Mouse (Mus musculus) large intestine, adult 2 months (tissue): ENCODE results near the gene Stac. TPM values are rescaled to one million over a fixed set of nuclear protein-coding genes. Genes with fewer than 3 reads are reported as not detected.

Source experiments
- DNase-seq: peaks from one replicate; pipeline ENCODE4 v3.0.0-alpha.2; 2012; ENCODE audit warnings: low read depth, low spot score
- WGBS: fragments of 180-500 bp; shearing (Covaris S2); methylation state at CpG from one replicate; pipeline ENCODE4 v1.1.7; 2018; 5-methylcytosine and 5-hydroxymethylcytosine counted together
- polyA plus RNA-seq: library from polyadenylated mRNA; depleted of rRNA; stranded (reverse); fragments of >200 nt; gene quantifications from 2 replicates; pipeline ENCODE4 v1.2.3, GENCODE M21; 2012

Stac gene
- polyA plus RNA-seq, 1 experiment: 0.38 TPM

DNA sequence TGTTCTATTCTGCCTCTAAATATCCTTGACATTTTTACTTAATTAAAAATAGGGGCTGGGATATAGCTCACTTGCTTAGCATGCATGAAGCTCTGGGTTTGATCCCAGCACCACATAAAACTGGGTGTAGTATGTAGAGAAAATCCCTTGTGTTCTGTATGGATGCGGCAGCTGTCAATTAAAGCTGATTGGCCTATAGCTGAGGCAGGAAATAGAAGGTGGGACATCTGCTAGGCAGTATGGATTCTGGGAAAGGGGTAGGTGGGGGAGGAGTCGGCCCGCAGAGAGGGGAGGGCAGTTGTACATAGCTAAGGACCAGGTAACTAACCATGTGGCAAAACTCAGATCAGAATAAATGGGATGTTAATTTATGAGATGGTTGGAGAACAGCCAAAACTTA is 166.3 kb downstream of the Stac start:
- DNase-seq: no peak
- whole genome bisulfite sequencing: 94% methylated on average over 3 of the region's 3 CpGs

- DNase-seq: no peak
- 91% methylated on average over 11 of the region's 11 CpGs for WGBS
Observed at GRCm38 (mm10) chr9:111523111-111523510, 167.0 kb downstream of the Stac start.

- 92% methylated on average over 7 of the region's 7 CpGs for WGBS
- no peak for DNase-seq
Observed at GRCm38 (mm10) chr9:111522226-111522625, 167.9 kb downstream of the Stac start.

DNA sequence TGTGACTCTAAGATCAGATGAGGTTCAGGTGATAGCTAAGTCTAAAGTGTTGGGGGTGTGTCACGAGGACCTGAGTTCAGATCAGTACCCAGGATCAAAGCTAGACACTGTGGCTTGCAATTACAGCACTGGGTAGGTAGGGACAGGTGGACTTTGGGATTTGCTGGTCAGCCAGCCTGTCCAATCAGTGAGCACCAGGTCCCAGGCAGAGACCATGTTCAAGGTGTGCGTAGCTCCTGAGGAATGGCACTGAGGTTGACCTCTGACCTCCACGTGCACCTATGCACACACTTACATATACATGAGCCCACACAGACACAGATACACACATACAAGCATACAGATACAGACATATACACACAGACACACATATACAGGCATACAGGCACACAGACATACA is 174.6 kb downstream of the Stac start:
- no peak for DNase-seq
- 77% methylated on average over 3 of the region's 3 CpGs for WGBS

GRCm38 (mm10) chr9:111514586-111515473 is 175.3 kb downstream of the Stac start:
- 80% methylated on average over 15 of the region's 15 CpGs for WGBS
- DNase-seq: no peak
